10 mouse cellular contexts compared by ENCODE assay signal in genomic region chr10:75642891-75643290, GRCm38 (mm10). TPM values are rescaled to one million over a fixed set of nuclear protein-coding genes. Genes with fewer than 3 reads are reported as not detected.
DNase-seq lines count a peak whose midpoint lies in the region; ATAC-seq and TF ChIP-seq lines count a peak whose summit lies in the region.
"Had no signal": no experiment of that assay in that cellular context is flagged by ENCODE, and none has a peak within 500 bp of the region (broad histone marks: within the 10 kb centered on the region; RNA-seq: fewer than 3 reads in every experiment).

No protein-coding gene starts in this region.

- H3K27ac ChIP-seq in forebrain, embryonic 13.5 days: peak overlapping the region; percentile 10; the same call in 1 of the 2 replicates
- no peak overlapping the region for H3K27ac ChIP-seq in forebrain, embryonic 11.5 days (ENCODE audit: low read depth, low read length)
- no peak overlapping the region for H3K27ac ChIP-seq in kidney, postnatal 0 days
- no peak overlapping the region for H3K27ac ChIP-seq in limb, embryonic 15.5 days

- H3K4me3 ChIP-seq in forebrain, embryonic 13.5 days: no peak overlapping the region
- no peak overlapping the region for H3K4me3 ChIP-seq in forebrain, embryonic 11.5 days (ENCODE audit: low read depth, low read length)
- H3K4me3 ChIP-seq in kidney, postnatal 0 days (replicated peaks; ENCODE audit: low read depth, low read length): no peak overlapping the region
- H3K4me3 ChIP-seq in E14TG2a.4 (replicated peaks; ENCODE audit: low read length): peak overlapping the region; percentile 64
- no peak overlapping the region for H3K4me3 ChIP-seq in limb, embryonic 15.5 days
- H3K4me3 ChIP-seq: erythroblast, embryonic 14.5 days had no signal

- no peak for DNase-seq in forebrain, embryonic 11.5 days (ENCODE audit: low spot score)
- DNase-seq in kidney, postnatal 0 days (ENCODE audit: low spot score): peak; percentile 21
- DNase-seq in kidney, postnatal 4 days: no peak
- DNase-seq in left cerebral cortex, postnatal 14 days (ENCODE audit: low spot score in 2 of 2): no peak
- DNase-seq: gastrocnemius, postnatal 10 days had no signal

- H3K36me3 ChIP-seq in forebrain, embryonic 13.5 days (ENCODE audit: poor library complexity, severe bottlenecking): peaks cover 25% of the 10 kb centered on the region
- no peaks in the 10 kb centered on the region for H3K36me3 ChIP-seq in forebrain, embryonic 11.5 days (ENCODE audit: control insufficient read depth, insufficient read depth, low read length)
- peaks cover 10% of the 10 kb centered on the region; the same call in 1 of the 2 replicates for H3K36me3 ChIP-seq in kidney, postnatal 0 days (ENCODE audit: insufficient read depth, low read length)
- H3K36me3 ChIP-seq in E14TG2a.4 (ENCODE audit: insufficient read depth, low read length): peaks cover 77% of the 10 kb centered on the region
- peaks cover 21% of the 10 kb centered on the region for H3K36me3 ChIP-seq in limb, embryonic 15.5 days

- H3K4me2 ChIP-seq in forebrain, embryonic 13.5 days: no peak overlapping the region
- H3K4me2 ChIP-seq in forebrain, embryonic 11.5 days (ENCODE audit: low read depth, low read length, severe bottlenecking): no peak overlapping the region
- peak overlapping the region; percentile 30 for H3K4me2 ChIP-seq in kidney, postnatal 0 days (ENCODE audit: low read length)
- no peak overlapping the region for H3K4me2 ChIP-seq in limb, embryonic 15.5 days

- ATAC-seq in forebrain, embryonic 13.5 days: no peak
- ATAC-seq in forebrain, embryonic 11.5 days (replicated peaks; ENCODE audit: low FRiP score): no peak
- no peak for ATAC-seq in kidney, postnatal 0 days (replicated peaks; ENCODE audit: low FRiP score, low read depth)
- ATAC-seq in limb, embryonic 15.5 days (ENCODE audit: insufficient number of reproducible peaks, low FRiP score, low TSS enrichment, low read depth): no peak
- ATAC-seq in megakaryocyte, adult 5-6 weeks (ENCODE audit: poor library complexity, severe bottlenecking): no peak

- peaks cover 17% of the 10 kb centered on the region for H3K4me1 ChIP-seq in forebrain, embryonic 13.5 days
- 0 out of 2 replicates have a peak, but pooled peaks cover 4% of the 10 kb centered on the region for H3K4me1 ChIP-seq in forebrain, embryonic 11.5 days (replicated peaks; ENCODE audit: control insufficient read depth, insufficient read depth, low read length)
- H3K4me1 ChIP-seq in kidney, postnatal 0 days (replicated peaks; ENCODE audit: insufficient read depth, low read length): no peaks in the 10 kb centered on the region; the same call in none of the 2 replicates
- peaks cover 99% of the 10 kb centered on the region for H3K4me1 ChIP-seq in E14TG2a.4 (replicated peaks; ENCODE audit: low read depth, low read length)
- peaks cover 24% of the 10 kb centered on the region for H3K4me1 ChIP-seq in limb, embryonic 15.5 days

- no peaks in the 10 kb centered on the region for H3K27me3 ChIP-seq in forebrain, embryonic 13.5 days
- no peaks in the 10 kb centered on the region for H3K27me3 ChIP-seq in forebrain, embryonic 11.5 days (ENCODE audit: control insufficient read depth, insufficient read depth, low read length)
- no peaks in the 10 kb centered on the region for H3K27me3 ChIP-seq in kidney, postnatal 0 days (ENCODE audit: insufficient read depth, low read length)
- H3K27me3 ChIP-seq in E14TG2a.4 (ENCODE audit: insufficient read depth, low read length): no peaks in the 10 kb centered on the region
- no peaks in the 10 kb centered on the region for H3K27me3 ChIP-seq in limb, embryonic 15.5 days

- H3K9ac ChIP-seq in forebrain, embryonic 13.5 days: no peak overlapping the region
- no peak overlapping the region for H3K9ac ChIP-seq in forebrain, embryonic 11.5 days (ENCODE audit: low read length)
- H3K9ac ChIP-seq in kidney, postnatal 0 days (ENCODE audit: low read depth, low read length): peak overlapping the region; percentile 1; the same call in 1 of the 2 replicates
- H3K9ac ChIP-seq in limb, embryonic 15.5 days: 0 out of 2 replicates have a peak overlapping the region, but pooled peaks have one; percentile 1

- intact Hi-C loops in left cerebral cortex, postnatal 14 days (cut with DNase I): no loop called here

- no peaks in the 10 kb centered on the region for H3K9me3 ChIP-seq in forebrain, embryonic 13.5 days (replicated peaks)
- no peaks in the 10 kb centered on the region for H3K9me3 ChIP-seq in forebrain, embryonic 11.5 days (ENCODE audit: control insufficient read depth, low read length)
- H3K9me3 ChIP-seq in kidney, postnatal 0 days (replicated peaks; ENCODE audit: low read length): no peaks in the 10 kb centered on the region
- no peaks in the 10 kb centered on the region for H3K9me3 ChIP-seq in E14TG2a.4 (ENCODE audit: low read length)
- no peaks in the 10 kb centered on the region for H3K9me3 ChIP-seq in limb, embryonic 15.5 days

- no peak for TF ChIP-seq CTCF in kidney, postnatal 0 days (IDR thresholded peaks at IDR 0.05; ENCODE audit: low read depth)
- TF ChIP-seq CTCF in E14TG2a.4 (conservative IDR thresholded peaks at IDR 0.05; ENCODE audit: low read length): no peak

- 90% methylated on average over 2 of the region's 2 CpGs for WGBS in forebrain, embryonic 13.5 days
- 93% methylated on average over 2 of the region's 2 CpGs for WGBS in forebrain, embryonic 11.5 days
- WGBS in kidney, postnatal 0 days: 93% methylated on average over 2 of the region's 2 CpGs
- WGBS in limb, embryonic 15.5 days: 82% methylated on average over 2 of the region's 2 CpGs

RNA-seq across cellular contexts. Expression of gene Susd2, which starts 0.9 kb away (rescaled TPM):
- polyA plus RNA-seq in forebrain, embryonic 13.5 days (2015; fragmentation: Nextera tagmentation; extraction: Ambion mirVana): 0.97 and 1.1 TPM in 2 replicates
- 2.0 and 2.3 TPM in 2 replicates for polyA plus RNA-seq in forebrain, embryonic 11.5 days (2014; fragmentation: Nextera tagmentation; extraction: Ambion mirVana)
- polyA plus RNA-seq in kidney, postnatal 0 days (2015; fragmentation: Nextera tagmentation; extraction: Ambion mirVana): 33.7 and 38.7 TPM in 2 replicates
- 10.9 and 14.3 TPM in 2 replicates for polyA plus RNA-seq in limb, embryonic 15.5 days (2015; fragmentation: Nextera tagmentation; extraction: Ambion mirVana)
- 0.16 and 0.48 TPM in 2 replicates for total RNA-seq in megakaryocyte, adult 5-6 weeks (2015)
- 0.33 and 0.49 TPM in 2 replicates for total RNA-seq in megakaryocyte, adult 5-6 weeks (2017)
- 1 to 10 TPM; 4.3 to 4.8 TPM for total RNA-seq in left cerebral cortex, postnatal 14 days (2021)

RNA-seq across cellular contexts. Expression of gene Ggt5, which starts 53.8 kb away (rescaled TPM):
- polyA plus RNA-seq in forebrain, embryonic 13.5 days (2015; fragmentation: Nextera tagmentation; extraction: Ambion mirVana): 1.4 and 2.8 TPM in 2 replicates
- 0.67 and 1.0 TPM in 2 replicates for polyA plus RNA-seq in forebrain, embryonic 11.5 days (2014; fragmentation: Nextera tagmentation; extraction: Ambion mirVana)
- 4.2 and 5.1 TPM in 2 replicates for polyA plus RNA-seq in kidney, postnatal 0 days (2015; fragmentation: Nextera tagmentation; extraction: Ambion mirVana)
- polyA plus RNA-seq in limb, embryonic 15.5 days (2015; fragmentation: Nextera tagmentation; extraction: Ambion mirVana): 1.6 and 2.9 TPM in 2 replicates
- 2.0 and 2.8 TPM in 2 replicates for total RNA-seq in megakaryocyte, adult 5-6 weeks (2015)
- total RNA-seq in megakaryocyte, adult 5-6 weeks (2017): 2.7 and 16.8 TPM in 2 replicates
- total RNA-seq in left cerebral cortex, postnatal 14 days (2021): 1 to 10 TPM; 4.4 to 4.5 TPM
- polyA plus RNA-seq: erythroblast, embryonic 14.5 days had no signal

Comparison
In these comparisons a context has a peak if more than half of its experiments do, and no peak if none do; other contexts are left out.
1. H3K9ac ChIP-seq: peak in kidney, postnatal 0 days (single experiment) and limb, embryonic 15.5 days (single experiment); none in forebrain, embryonic 13.5 days (single experiment) and forebrain, embryonic 11.5 days (single experiment).